Mouse (Mus musculus): ENCODE measurements at regions not wholly inside any gene's neighbourhood (a gene's known extent, or its start where the extent isn't known, plus 50 kb on each side); places are given as distances from the start of the nearest gene placed in this dataset.

- no peak for DNase-seq (ENCODE audit: extremely low spot score, low read depth, low spot score)
These were observed 114.1 kb upstream of the Rap2b start for GRCm38 (mm10) chr3:61247344-61247743.

DNA sequence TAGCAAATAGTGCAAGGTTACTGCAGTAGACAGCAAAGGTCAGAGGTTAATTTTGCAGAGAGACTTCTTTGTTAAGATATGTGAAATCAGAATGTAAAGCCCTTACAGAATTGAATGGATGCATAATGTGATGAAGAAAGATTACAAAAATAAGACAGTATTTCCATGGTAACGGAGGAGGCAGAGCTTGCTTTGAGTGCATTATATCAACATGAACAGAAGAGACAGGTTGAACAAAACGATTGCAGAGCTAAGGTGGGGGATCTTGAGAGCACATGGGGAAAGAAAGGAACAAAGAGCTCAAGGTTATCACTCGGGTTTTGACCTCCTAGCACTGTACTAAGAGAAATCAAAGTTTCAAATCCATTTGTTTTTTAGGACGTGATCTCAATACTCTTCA lies 106.2 kb upstream of the Rap2b start:
- no peak for DNase-seq (ENCODE audit: extremely low spot score, low read depth, low spot score)

DNA sequence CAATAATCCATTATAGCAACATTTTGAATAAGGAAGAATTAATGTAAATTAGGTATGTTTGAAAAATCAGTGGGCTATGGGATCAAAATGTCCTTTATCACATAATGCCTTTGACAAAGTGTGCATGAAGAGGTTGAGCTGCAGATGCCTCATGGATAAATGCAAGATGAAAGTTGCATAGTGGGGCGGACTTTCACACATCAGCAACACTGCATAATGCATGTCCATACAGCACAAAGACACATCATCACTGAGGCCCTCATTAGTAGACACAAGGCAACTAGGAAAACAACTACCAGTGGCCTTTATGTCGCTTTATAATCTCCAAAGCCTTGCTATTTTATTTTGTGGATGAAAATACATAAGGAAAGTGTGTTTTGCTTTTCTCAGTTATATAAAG lies 105.8 kb upstream of the Rap2b start:
- no peak for DNase-seq (ENCODE audit: extremely low spot score, low read depth, low spot score)

DNA sequence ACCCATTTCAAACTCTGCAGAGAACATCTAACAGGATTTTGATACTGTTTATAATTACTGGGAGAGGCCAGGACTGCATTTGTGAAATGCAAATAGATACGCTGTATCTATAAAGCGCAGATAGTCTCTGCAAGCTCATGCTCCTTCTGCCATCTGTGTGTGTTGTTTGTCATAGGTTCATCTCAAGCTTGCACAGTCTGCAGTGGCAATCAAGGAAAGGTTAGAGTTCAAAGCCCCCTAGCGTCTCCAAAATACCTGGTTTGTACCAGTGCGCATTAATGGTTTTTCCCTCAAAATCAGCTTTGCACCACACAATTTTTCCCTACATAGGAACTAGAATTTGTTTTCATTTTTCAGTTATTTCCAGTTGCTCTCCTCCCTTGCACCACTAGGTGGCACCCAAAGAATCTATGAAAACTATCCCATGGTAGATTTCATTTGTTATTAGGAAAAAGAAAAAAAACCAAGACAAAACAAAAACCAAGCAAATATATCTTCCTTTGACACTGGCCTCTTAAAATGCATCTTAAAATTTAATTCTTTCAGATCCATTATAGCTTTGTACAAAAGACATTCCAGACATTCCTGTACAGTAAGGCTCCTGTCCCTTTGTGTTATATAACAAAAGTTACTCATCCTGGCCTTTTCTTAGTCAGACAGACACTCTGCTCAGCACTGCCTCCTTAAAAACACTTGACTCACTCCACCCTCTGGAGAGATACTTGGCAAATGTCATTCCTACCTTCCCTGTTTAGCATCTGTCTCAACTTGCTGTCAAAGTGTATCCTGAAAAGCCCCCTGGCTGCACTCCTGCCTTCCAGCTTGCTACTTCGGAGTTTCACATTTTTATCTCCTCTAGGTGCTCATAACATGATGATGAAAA lies 92.7 kb upstream of the Rap2b start:
- peak; percentile 35 for DNase-seq (ENCODE audit: extremely low spot score, low read depth, low spot score)

DNA sequence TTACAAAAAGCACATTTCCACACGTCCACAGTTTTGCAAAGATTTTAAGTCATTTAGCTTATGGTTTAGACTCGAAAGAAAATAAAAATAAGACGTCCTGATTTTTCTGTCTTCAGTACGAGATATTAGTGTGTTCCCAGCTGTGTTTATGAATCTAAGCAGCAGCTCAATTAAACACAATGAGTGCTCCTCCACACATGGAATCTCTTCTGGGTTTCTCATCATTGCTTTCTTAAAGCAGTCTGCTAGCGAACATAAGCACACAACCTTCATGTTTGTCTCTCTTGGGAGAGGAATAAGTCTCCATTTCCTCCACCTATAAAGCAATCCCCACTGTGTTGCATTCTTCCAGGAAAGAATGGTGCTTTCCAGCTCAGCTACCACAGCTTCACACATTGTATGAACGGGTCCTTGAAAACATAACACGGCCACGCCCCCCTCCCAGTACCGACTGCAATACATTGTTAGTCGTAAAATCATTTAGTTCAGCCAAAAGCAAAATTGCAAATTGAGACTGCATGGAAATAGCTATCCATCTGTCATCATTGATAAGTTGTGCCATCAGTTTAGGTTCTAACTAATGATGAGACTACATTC lies 75.4 kb upstream of the Rap2b start:
- no peak for DNase-seq (ENCODE audit: extremely low spot score, low read depth, low spot score)

DNA sequence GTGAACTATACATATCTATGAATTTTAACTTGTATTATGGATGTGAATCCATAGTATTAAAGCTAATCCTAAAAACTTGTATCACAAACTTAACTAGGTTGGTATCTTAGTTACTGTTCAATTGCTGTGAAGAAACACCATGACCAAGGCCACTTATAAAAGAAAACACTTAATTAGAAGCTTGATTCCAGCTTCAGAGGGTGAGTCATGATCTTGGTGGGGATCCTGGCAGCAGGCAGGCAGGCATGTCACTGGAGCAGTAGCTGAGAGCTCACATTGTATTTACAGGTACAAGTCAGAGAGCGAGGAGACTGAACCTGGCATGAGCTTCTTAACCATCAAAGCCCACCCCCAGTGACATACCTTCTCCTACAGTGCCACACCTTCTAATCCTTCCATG lies 73.2 kb upstream of the Rap2b start:
- no peak for DNase-seq (ENCODE audit: extremely low spot score, low read depth, low spot score)

GRCm38 (mm10) chr3:61294855-61295254 lies 66.6 kb upstream of the Rap2b start:
- DNase-seq (ENCODE audit: extremely low spot score, low read depth, low spot score) = no peak

DNA sequence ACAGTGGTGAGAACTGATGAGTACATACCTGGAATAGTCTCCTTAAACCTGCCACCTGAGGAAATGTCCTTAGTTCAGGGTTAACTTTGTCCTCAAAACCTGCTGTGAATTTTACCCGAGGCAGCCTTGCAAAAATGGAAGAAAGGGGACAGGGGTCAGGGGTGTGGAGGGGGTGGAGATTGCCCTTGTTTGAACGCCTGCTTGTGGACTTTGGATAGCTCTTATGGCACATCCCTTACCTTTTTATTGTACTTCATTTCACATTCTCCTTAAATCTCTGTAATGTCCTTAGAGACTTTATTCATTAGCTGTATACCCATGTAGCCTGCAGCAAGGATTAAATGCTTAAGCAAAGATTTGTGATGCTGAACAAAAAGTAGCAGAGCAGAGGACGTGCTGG lies 64.1 kb upstream of the Rap2b start:
- DNase-seq (ENCODE audit: extremely low spot score, low read depth, low spot score) = no peak

DNA sequence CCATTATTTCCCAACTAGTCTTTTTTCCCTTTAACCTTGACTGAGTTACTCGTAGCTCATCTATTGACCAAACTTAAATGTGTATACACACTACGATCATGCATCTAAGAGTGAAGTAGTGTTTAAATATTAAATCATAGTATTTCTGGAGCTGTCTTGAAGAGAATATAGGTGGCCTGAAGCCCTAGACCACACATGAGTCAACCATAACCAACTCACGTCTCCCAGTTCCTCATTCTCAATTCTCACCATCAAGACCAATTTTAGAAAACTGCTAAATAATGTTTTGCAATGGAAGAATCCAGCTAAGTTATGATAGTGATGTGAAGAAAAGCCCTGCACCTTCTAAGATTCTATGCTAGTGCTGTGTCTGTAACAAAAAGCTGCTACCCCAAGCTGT lies 59.2 kb upstream of the Rap2b start:
- no peak for DNase-seq (ENCODE audit: extremely low spot score, low read depth, low spot score)

DNA sequence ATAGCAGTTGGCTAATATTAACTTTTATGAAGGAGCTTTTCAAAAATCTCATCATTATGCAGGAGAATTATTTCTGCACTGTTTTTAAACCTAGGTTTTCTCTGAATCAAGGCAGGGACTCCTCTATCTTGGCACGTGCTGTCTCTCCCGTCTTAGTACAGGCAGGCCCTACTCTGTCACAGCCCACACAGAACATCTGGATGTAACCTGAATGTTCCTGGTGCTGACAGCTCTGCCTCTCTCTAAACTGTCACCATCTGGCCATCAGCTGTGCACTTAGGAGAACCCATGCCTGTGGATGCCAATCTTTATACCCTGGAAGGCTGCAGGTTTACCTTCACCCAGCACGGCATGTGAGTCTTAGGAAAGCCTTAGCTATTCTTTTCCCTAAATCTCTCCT lies 58.0 kb upstream of the Rap2b start:
- no peak for DNase-seq (ENCODE audit: extremely low spot score, low read depth, low spot score)

DNA sequence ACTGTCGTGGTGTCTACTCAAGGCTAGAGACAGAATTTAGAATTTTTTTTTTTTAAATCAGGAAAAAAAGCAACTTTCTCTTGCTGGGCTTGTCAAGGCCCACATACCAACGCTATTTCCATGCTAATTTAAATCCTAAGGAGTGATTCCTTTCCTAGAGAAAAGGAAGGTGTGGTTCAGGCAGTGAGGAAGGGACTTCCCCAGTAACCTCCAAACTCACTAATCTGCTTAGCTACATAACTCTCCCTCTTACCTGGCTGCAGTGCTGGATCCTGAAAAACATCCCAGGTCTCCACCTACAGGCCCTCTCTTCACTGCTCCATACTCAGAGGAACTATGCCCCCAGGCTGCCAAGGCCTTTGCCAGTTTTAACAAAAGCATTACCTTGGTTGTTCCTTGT lies 55.1 kb upstream of the Rap2b start:
- no peak for DNase-seq (ENCODE audit: extremely low spot score, low read depth, low spot score)

DNA sequence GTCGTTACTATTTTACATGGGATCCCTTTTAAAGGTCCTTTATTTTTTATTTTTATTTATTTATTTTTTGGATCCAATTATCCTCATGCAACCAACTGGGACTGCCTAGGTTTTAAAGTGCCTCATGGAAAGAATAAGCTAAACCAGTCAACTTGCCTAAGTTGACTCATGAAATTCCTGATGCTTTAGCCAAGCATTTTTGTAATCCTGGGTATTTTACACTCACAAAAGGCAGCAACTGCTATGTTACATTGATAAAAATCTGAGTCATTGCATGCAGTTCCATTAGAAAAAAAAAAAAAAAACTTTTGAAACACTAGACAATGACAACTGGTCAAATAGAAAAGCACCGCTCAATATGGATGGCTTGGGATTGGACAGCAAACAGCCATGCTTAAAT lies 52.7 kb upstream of the Rap2b start:
- no peak for DNase-seq (ENCODE audit: extremely low spot score, low read depth, low spot score)

- no peak for DNase-seq (ENCODE audit: extremely low spot score, low read depth, low spot score)
These were observed 52.2 kb upstream of the Rap2b start for GRCm38 (mm10) chr3:61309197-61309596.

All from hindlimb bud, embryonic 11.5 days (tissue).